Mouse (Mus musculus) forebrain, embryonic 15.5 days (tissue): ENCODE results near the gene Ttc29. TPM values are rescaled to one million over a fixed set of nuclear protein-coding genes. Genes with fewer than 3 reads are reported as not detected.
A peak's percentile ranks its signal among the peaks of the same experiment; 100 is the strongest.

Experiments used
- ATAC-seq: fragments of 200-750 bp; cut with Nextera tagmentation; replicated peaks from 2 replicates; pipeline ENCODE4 v1.8.0; 2017; ENCODE audit warnings: mild to moderate bottlenecking, moderate TSS enrichment, moderate library complexity
- H3K27ac ChIP-seq: fragments of 300-500 bp; sonication (generic); replicated peaks from 2 replicates; pipeline ENCODE4 v1.5.1; 2015; ENCODE audit warnings: mild to moderate bottlenecking, inconsistent platforms
- H3K27me3 ChIP-seq: fragments of 300-500 bp; sonication (generic); 2 replicates; pipeline ENCODE4 v1.6.1; 2015; ENCODE audit warnings: inconsistent platforms
- H3K36me3 ChIP-seq: fragments of 300-500 bp; sonication (generic); 2 replicates; pipeline ENCODE4 v1.6.1; 2015; ENCODE audit warnings: mild to moderate bottlenecking, inconsistent platforms
- H3K4me1 ChIP-seq: fragments of 300-500 bp; sonication (generic); 2 replicates; pipeline ENCODE4 v1.6.1; 2015; ENCODE audit warnings: inconsistent platforms
- H3K4me2 ChIP-seq: fragments of 300-500 bp; sonication (generic); replicated peaks from 2 replicates; pipeline ENCODE4 v1.6.1; 2015; ENCODE audit warnings: mild to moderate bottlenecking, inconsistent platforms
- H3K4me3 ChIP-seq: fragments of 300-500 bp; sonication (generic); 2 replicates; pipeline ENCODE4 v1.5.1; 2015; ENCODE audit warnings: mild to moderate bottlenecking, inconsistent platforms
- H3K9ac ChIP-seq: fragments of 300-500 bp; sonication (generic); replicated peaks from 2 replicates; pipeline ENCODE4 v1.6.1; 2015; ENCODE audit warnings: mild to moderate bottlenecking, inconsistent platforms
- H3K9me3 ChIP-seq: fragments of 300-500 bp; sonication (generic); 2 replicates; pipeline ENCODE4 v1.6.1; 2016; ENCODE audit warnings: inconsistent platforms
- WGBS: fragments of 180-500 bp; shearing (Covaris S2); methylation state at CpG from one replicate; pipeline ENCODE4 v1.1.7; 2015; ENCODE audit warnings: mixed read lengths; 5-methylcytosine and 5-hydroxymethylcytosine counted together
- polyA plus RNA-seq: library from polyadenylated mRNA; unstranded; fragments of >200 nt; fragmentation: Nextera tagmentation; extraction: Ambion mirVana; gene quantifications from 2 replicates; pipeline ENCODE4 v1.2.1, GENCODE M21; 2015

The Ttc29 gene
- polyA plus RNA-seq, 1 experiment from 2014 or later, result 1.9 TPM

DNA sequence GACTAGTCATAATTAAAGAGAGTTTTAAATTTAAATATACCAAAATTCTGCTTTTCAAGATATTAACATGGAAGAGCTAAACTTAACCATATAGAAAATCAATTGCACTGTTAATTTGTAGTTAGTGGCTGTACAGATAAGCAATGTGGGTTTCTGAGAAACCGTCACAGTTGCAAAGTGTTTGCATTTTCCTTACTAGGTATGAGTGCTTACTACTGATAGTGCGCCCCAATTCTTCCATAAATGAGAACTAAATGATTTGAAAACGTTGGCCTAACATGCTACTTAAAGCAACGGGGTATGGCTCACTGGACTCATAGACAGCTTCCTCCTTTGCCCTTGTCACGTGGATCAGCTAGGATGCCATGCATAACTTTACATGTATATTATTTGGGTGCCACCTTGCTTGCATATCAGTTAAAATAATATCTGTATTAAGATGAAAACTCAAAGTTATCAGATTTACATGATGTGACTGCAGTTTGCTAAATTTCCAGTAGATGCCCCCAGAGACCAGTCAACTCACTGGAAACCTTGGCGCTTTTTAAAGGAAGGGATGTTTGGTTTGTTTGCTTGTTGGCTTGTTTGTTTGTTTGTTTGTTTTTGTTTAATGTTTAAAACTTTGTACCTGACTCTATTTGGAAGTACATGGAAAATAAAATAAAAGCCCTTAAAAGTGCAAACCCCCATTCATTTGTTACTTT is 25.0 kb downstream of the Ttc29 start:
- Histone ChIP-seq H3K4me3 (no peak overlapping the region), H3K4me1 (peaks cover 8% of the 10 kb centered on the region; the same call in 1 of the 2 replicates), H3K27me3 (no peaks in the 10 kb centered on the region), H3K9ac (no peak overlapping the region), H3K27ac (no peak overlapping the region), H3K36me3 (no peaks in the 10 kb centered on the region), H3K4me2 (no peak overlapping the region), H3K9me3 (no peaks in the 10 kb centered on the region)
- WGBS, result 69% methylated on average over 6 of the region's 6 CpGs
- 0 out of 2 replicates have a peak, but pooled peaks have one; percentile 35 for ATAC-seq

GRCm38 (mm10) chr8:78251115-78251514 is 38.0 kb downstream of the Ttc29 start:
- no peak for ATAC-seq
- H3K4me2 ChIP-seq, result no peak overlapping the region

DNA sequence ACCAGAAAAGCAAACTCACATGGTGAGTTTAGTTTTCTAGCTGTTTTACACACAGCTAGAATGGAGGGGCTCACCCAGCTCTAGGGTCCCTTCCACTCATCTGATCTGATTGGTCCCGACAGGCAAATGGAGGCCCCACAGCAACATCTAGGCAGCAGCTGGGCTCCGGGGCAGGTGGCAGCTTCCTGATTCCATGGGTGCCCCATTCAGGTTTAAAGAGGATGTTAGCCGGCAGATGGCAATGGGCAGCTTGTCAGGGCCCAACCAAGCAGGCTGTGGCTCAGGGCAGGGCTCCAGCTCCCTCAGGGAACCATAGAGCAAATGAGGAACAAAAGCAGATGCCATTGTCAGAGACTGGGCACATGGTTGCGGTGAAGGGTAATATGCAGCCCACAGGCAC is 41.3 kb downstream of the Ttc29 start:
- ATAC-seq, result no peak
- Histone ChIP-seq H3K27ac (no peak overlapping the region), H3K36me3 (no peaks in the 10 kb centered on the region), H3K9me3 (no peaks in the 10 kb centered on the region), H3K4me1 (no peaks in the 10 kb centered on the region), H3K9ac (no peak overlapping the region), H3K27me3 (no peaks in the 10 kb centered on the region), H3K4me3 (no peak overlapping the region), H3K4me2 (no peak overlapping the region)
- 75% methylated on average over 4 of the region's 4 CpGs for WGBS

More at GRCm38 (mm10) chr8:78251115-78251514, 38.0 kb downstream of the Ttc29 start:
- no peak overlapping the region for H3K4me3 ChIP-seq
- no peak overlapping the region for H3K27ac ChIP-seq
- H3K9ac ChIP-seq, result no peak overlapping the region
- H3K27me3 ChIP-seq, result no peaks in the 10 kb centered on the region
- 30% methylated on average over 3 of the region's 3 CpGs for WGBS
- H3K9me3 ChIP-seq, result no peaks in the 10 kb centered on the region
- no peaks in the 10 kb centered on the region for H3K4me1 ChIP-seq
- no peaks in the 10 kb centered on the region for H3K36me3 ChIP-seq

DNA sequence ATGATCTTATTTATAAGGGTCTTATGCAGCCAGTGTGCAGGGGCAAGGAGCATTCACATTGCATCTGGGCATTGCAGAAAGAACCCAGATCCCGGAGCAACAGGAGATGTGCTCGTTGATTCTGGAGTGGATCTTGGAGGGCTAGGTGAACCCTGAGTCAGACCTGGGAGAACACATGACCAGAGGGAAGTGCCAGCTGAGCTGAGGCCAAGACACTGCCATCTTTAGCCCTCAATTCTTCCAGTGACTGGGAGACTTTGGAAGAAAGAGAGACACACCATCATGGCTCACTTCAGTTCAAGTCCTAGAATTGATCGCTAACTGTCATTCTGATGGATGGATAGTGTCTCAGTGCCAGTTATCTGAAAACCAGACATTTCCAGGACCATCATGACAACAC is 41.9 kb downstream of the Ttc29 start:
- ATAC-seq, result no peak
- H3K36me3 ChIP-seq, result no peaks in the 10 kb centered on the region
- H3K4me1 ChIP-seq, result no peaks in the 10 kb centered on the region
- H3K4me3 ChIP-seq, result no peak overlapping the region
- H3K4me2 ChIP-seq, result no peak overlapping the region
- no peaks in the 10 kb centered on the region for H3K9me3 ChIP-seq
- no peak overlapping the region for H3K9ac ChIP-seq
- no peaks in the 10 kb centered on the region for H3K27me3 ChIP-seq
- 92% methylated on average over 3 of the region's 3 CpGs for WGBS
- no peak overlapping the region for H3K27ac ChIP-seq

DNA sequence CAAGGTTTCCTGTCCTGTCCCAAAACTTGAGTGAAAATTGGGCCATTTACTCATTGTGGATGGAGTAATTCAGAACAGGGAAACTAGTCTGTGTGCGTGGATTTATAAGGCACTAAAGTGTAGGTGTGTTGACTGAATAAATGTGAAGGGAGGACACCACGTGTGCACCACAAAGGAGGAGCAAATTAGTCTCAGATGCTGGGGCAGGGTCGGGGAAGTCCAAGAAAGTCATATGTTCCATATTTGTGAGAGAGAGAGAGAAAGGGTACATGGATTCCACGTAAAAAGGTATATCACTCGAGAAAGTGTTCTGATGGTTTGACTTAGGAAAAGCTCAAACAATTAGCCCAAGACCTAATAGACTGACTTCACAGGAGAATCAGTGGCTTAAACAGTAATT is 52.4 kb downstream of the Ttc29 start:
- Histone ChIP-seq H3K27me3 (0 out of 2 replicates have a peak, but pooled peaks cover 2% of the 10 kb centered on the region), H3K9me3 (no peaks in the 10 kb centered on the region), H3K4me3 (no peak overlapping the region), H3K27ac (no peak overlapping the region), H3K4me2 (no peak overlapping the region), H3K9ac (no peak overlapping the region), H3K36me3 (no peaks in the 10 kb centered on the region), H3K4me1 (peaks cover 7% of the 10 kb centered on the region)
- WGBS, result 87% methylated on average over 5 of the region's 5 CpGs
- ATAC-seq, result no peak

- H3K4me1 ChIP-seq, result peaks cover 9% of the 10 kb centered on the region
- H3K27ac ChIP-seq, result no peak overlapping the region
- no peak overlapping the region for H3K4me3 ChIP-seq
- no peak overlapping the region for H3K9ac ChIP-seq
- no peak for ATAC-seq
- no peaks in the 10 kb centered on the region for H3K36me3 ChIP-seq
- WGBS, result 47% methylated on average over 3 of the region's 3 CpGs
- H3K27me3 ChIP-seq, result 0 out of 2 replicates have a peak, but pooled peaks cover 2% of the 10 kb centered on the region
- no peak overlapping the region for H3K4me2 ChIP-seq
- H3K9me3 ChIP-seq, result no peaks in the 10 kb centered on the region
Observed at GRCm38 (mm10) chr8:78266231-78266630, 53.1 kb downstream of the Ttc29 start.

GRCm38 (mm10) chr8:78267894-78268411 is 54.9 kb downstream of the Ttc29 start:
- Histone ChIP-seq H3K27me3 (0 out of 2 replicates have a peak, but pooled peaks cover 2% of the 10 kb centered on the region), H3K9me3 (no peaks in the 10 kb centered on the region), H3K4me3 (no peak overlapping the region), H3K4me2 (0 out of 2 replicates have a peak overlapping the region, but pooled peaks have one; percentile 7), H3K27ac (no peak overlapping the region), H3K4me1 (peaks cover 15% of the 10 kb centered on the region), H3K9ac (no peak overlapping the region), H3K36me3 (no peaks in the 10 kb centered on the region)
- ATAC-seq, result peak; percentile 45; the same call in 1 of the 2 replicates
- WGBS, result 2% methylated on average over 7 of the region's 7 CpGs

GRCm38 (mm10) chr8:78269281-78269680 is 56.2 kb downstream of the Ttc29 start:
- peaks cover 15% of the 10 kb centered on the region for H3K4me1 ChIP-seq
- no peak overlapping the region for H3K9ac ChIP-seq
- no peak for ATAC-seq
- no peaks in the 10 kb centered on the region for H3K9me3 ChIP-seq
- H3K4me3 ChIP-seq, result no peak overlapping the region
- 80% methylated on average over 10 of the region's 10 CpGs for WGBS
- H3K4me2 ChIP-seq, result no peak overlapping the region
- no peak overlapping the region for H3K27ac ChIP-seq
- H3K36me3 ChIP-seq, result no peaks in the 10 kb centered on the region
- H3K27me3 ChIP-seq, result 0 out of 2 replicates have a peak, but pooled peaks cover 2% of the 10 kb centered on the region

DNA sequence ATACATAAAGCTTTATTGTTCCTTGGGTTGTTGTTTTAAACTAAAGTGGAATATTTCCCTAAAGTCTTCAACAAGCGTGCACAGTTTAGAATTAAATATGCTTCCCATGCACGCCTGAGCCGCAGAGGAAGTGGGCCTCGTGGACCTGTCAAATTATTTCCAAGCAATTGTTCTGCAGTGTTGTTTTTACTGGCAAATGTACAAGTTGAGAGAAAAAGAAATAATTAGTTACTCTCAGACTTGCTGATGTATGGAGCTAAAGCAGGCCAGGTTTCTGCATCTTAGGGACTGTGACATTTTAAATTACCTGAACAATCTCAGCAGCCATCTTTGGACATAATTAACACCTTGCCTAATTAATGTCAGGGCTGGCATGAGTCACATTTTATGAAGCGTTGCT is 58.3 kb downstream of the Ttc29 start:
- Histone ChIP-seq H3K4me2 (no peak overlapping the region), H3K4me3 (no peak overlapping the region), H3K9ac (no peak overlapping the region), H3K9me3 (no peaks in the 10 kb centered on the region), H3K27me3 (0 out of 2 replicates have a peak, but pooled peaks cover 2% of the 10 kb centered on the region), H3K36me3 (no peaks in the 10 kb centered on the region), H3K27ac (no peak overlapping the region), H3K4me1 (peaks cover 15% of the 10 kb centered on the region)
- peak; percentile 55 for ATAC-seq
- WGBS, result 14% methylated on average over 5 of the region's 5 CpGs

DNA sequence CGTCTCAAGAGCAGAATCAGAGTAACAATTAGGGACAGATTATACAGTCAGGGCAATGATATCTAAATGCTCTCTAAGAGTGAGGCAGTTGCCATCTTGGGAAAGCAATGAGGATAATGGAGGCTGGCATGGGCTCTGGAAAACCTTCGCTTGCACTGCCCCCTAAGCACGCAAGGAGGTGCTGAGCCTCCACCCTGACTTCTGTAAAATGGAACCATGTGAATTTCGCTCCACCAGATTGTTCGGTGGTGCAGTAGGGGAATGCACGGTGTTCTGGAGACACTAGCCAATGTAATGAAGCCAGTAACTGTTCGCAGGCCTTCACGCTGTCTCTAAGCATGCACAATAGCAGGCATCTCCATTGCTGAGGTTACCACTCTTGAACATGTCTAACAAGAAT is 63.0 kb downstream of the Ttc29 start:
- H3K27me3 ChIP-seq, result no peaks in the 10 kb centered on the region
- no peaks in the 10 kb centered on the region for H3K9me3 ChIP-seq
- no peak overlapping the region for H3K27ac ChIP-seq
- H3K4me1 ChIP-seq, result peaks cover 8% of the 10 kb centered on the region
- no peak for ATAC-seq
- no peak overlapping the region for H3K9ac ChIP-seq
- H3K36me3 ChIP-seq, result no peaks in the 10 kb centered on the region
- WGBS, result 84% methylated on average over 8 of the region's 8 CpGs
- no peak overlapping the region for H3K4me3 ChIP-seq
- H3K4me2 ChIP-seq, result no peak overlapping the region

DNA sequence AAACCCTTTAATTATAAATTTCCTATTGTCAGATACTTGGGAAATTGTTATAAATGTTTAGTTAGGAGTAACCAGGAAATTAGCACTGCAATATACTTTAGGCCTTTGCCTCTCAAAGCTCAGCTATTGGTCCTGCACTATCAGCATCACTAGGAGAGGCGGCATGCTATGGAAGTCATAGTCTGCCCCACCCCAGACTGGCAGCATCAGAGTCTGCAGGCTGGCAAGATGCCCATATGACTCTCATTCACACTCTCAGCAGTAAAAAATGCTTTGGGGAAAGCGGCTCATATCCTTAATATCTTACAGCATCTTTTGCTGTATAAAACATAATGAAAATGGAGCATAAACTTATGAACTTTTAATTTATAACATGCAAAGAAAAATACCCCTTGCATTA is 64.3 kb downstream of the Ttc29 start:
- no peaks in the 10 kb centered on the region for H3K27me3 ChIP-seq

GRCm38 (mm10) chr8:78278598-78278997 is 65.5 kb downstream of the Ttc29 start:
- no peak overlapping the region for H3K4me3 ChIP-seq
- H3K9ac ChIP-seq, result no peak overlapping the region
- H3K27ac ChIP-seq, result no peak overlapping the region
- no peaks in the 10 kb centered on the region for H3K4me1 ChIP-seq
- no peak for ATAC-seq
- no peak overlapping the region for H3K4me2 ChIP-seq
- H3K36me3 ChIP-seq, result no peaks in the 10 kb centered on the region
- WGBS, result 94% methylated on average over 5 of the region's 5 CpGs
- H3K9me3 ChIP-seq, result no peaks in the 10 kb centered on the region
- no peaks in the 10 kb centered on the region for H3K27me3 ChIP-seq

More for the DNA sequence above, 64.3 kb downstream of the Ttc29 start:
- no peaks in the 10 kb centered on the region for H3K9me3 ChIP-seq
- H3K4me1 ChIP-seq, result no peaks in the 10 kb centered on the region
- H3K27ac ChIP-seq, result no peak overlapping the region
- ATAC-seq, result peak; percentile 63; the same call in 1 of the 2 replicates
- 60% methylated on average over 2 of the region's 2 CpGs for WGBS
- H3K9ac ChIP-seq, result no peak overlapping the region
- no peaks in the 10 kb centered on the region for H3K36me3 ChIP-seq
- no peak overlapping the region for H3K4me3 ChIP-seq
- H3K4me2 ChIP-seq, result no peak overlapping the region
